In the genomic region with DNA sequence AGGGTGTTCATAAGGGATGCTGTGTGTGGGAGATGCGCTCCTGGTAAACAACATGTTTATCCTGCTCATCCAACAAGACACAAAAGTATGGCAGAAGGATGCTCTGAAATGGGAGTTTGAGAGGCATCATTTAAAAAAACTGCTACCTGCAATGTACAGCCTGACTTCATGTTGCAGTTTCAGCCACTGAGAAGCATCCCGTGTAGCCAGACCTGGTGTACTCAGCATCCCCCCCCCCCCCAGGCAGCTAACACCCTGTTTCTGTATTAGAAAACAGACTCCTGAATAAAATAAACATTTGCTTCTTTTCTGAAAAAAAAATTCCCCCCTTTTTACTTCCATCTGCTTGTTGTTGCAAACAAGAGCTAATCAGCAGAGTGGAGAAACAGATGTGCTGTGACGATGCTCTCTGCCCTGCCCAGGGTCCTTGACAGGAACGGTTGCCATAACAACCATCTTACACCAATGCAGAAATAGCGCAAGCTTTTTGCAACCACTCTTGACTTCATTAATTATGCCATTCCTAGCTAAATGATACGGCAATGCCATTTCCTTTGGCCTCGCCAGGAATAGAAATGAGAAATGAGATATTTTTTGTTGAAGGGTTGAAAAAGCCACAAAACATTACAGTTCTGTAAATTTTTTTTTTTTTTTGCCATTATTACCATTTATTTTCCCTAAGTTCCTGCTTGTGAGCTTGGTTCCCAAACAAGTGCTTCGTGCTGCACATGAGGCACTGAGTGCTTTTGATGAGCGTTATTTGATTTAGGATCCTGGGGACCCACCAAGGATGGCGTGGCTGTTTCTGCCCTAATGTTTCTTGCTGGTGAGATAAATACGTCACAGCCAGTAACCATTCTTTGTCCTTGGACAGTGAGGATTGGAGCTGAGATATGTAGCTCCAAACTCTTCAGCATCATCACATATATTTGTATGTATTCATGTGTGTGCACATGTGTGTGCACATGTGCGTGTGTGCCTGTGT, we compare ENCODE assay signal across 11 mouse cellular contexts.
DNase-seq lines count a peak whose midpoint lies in the region; ATAC-seq and TF ChIP-seq lines count a peak whose summit lies in the region.
"Had no signal": no experiment of that assay in that cellular context is flagged by ENCODE, and none has a peak within 500 bp of the region (broad histone marks: within the 10 kb centered on the region; RNA-seq: fewer than 3 reads in every experiment).

No protein-coding gene starts in this region.

- H3K27me3 ChIP-seq in forebrain, postnatal 0 days (ENCODE audit: insufficient read depth, low read length): no peaks in the 10 kb centered on the region
- H3K27me3 ChIP-seq in midbrain, embryonic 14.5 days (ENCODE audit: control insufficient read depth, insufficient read depth, low read length): no peaks in the 10 kb centered on the region

- peaks cover 7% of the 10 kb centered on the region; the same call in 1 of the 2 replicates for H3K4me1 ChIP-seq in forebrain, postnatal 0 days (ENCODE audit: insufficient read depth)
- peaks cover 17% of the 10 kb centered on the region for H3K4me1 ChIP-seq in midbrain, embryonic 14.5 days (ENCODE audit: control insufficient read depth, insufficient read depth, low read length)

- WGBS in forebrain, postnatal 0 days: 32% methylated on average over 12 of the region's 12 CpGs
- 40% methylated on average over 12 of the region's 12 CpGs for WGBS in midbrain, embryonic 14.5 days

- no peaks in the 10 kb centered on the region for H3K36me3 ChIP-seq in forebrain, postnatal 0 days (ENCODE audit: insufficient read depth)
- no peaks in the 10 kb centered on the region for H3K36me3 ChIP-seq in midbrain, embryonic 14.5 days (ENCODE audit: control insufficient read depth, insufficient read depth, low read length)

- H3K9ac ChIP-seq in forebrain, postnatal 0 days: no peak overlapping the region; the same call in 1 of the 2 replicates
- H3K9ac ChIP-seq in midbrain, embryonic 14.5 days (replicated peaks; ENCODE audit: low read length): no peak overlapping the region; the same call in 1 of the 2 replicates

- peak; percentile 28 for DNase-seq in adrenal gland, postnatal 10 days
- DNase-seq in adrenal gland, postnatal 4 days (ENCODE audit: low spot score in 2 of 2): no peak
- peak; percentile 50 to 63 for DNase-seq in adrenal gland, postnatal 36 days
- DNase-seq in forebrain, postnatal 0 days: peak; percentile 77
- peak; percentile 91 for DNase-seq in midbrain, embryonic 14.5 days
- DNase-seq in cerebellum, postnatal 36 days: no peak
- DNase-seq in kidney, adult 11 months: no peak
- DNase-seq in liver: no peak
- DNase-seq: cerebellum, postnatal 10 days; gastrocnemius, postnatal 36 days had no signal

- ATAC-seq in forebrain, postnatal 0 days: peak; percentile 96
- peak; percentile 85 for ATAC-seq in midbrain, embryonic 14.5 days (ENCODE audit: low FRiP score, low TSS enrichment)
- ATAC-seq: lung, postnatal 0 days had no signal

- TF ChIP-seq CTCF in forebrain, postnatal 0 days (IDR thresholded peaks at IDR 0.05; ENCODE audit: low read depth): no peak

- no peak overlapping the region for H3K4me3 ChIP-seq in forebrain, postnatal 0 days (ENCODE audit: low read depth, low read length)
- H3K4me3 ChIP-seq in midbrain, embryonic 14.5 days (replicated peaks; ENCODE audit: low read depth, low read length): no peak overlapping the region

- peak overlapping the region; percentile 74 for H3K27ac ChIP-seq in forebrain, postnatal 0 days (ENCODE audit: low read depth, low read length)
- peak overlapping the region; percentile 86 for H3K27ac ChIP-seq in midbrain, embryonic 14.5 days (replicated peaks; ENCODE audit: low read depth, low read length)

- no peak overlapping the region for H3K4me2 ChIP-seq in forebrain, postnatal 0 days (ENCODE audit: low read depth)
- peak overlapping the region; percentile 32 for H3K4me2 ChIP-seq in midbrain, embryonic 14.5 days (ENCODE audit: low read length)

- H3K9me3 ChIP-seq in forebrain, postnatal 0 days (ENCODE audit: low read length): no peaks in the 10 kb centered on the region
- no peaks in the 10 kb centered on the region for H3K9me3 ChIP-seq in midbrain, embryonic 14.5 days (ENCODE audit: control insufficient read depth, low read length)

Comparison
In these comparisons a context has a peak if more than half of its experiments do, and no peak if none do; other contexts are left out.
1. DNase-seq: peak in adrenal gland, postnatal 10 days (single experiment), adrenal gland, postnatal 36 days (2 of 2), forebrain, postnatal 0 days (single experiment) and midbrain, embryonic 14.5 days (single experiment); none in adrenal gland, postnatal 4 days (0 of 2), cerebellum, postnatal 36 days (0 of 2), kidney, adult 11 months (single experiment) and liver (single experiment).